Mouse (Mus musculus) stomach, embryonic 14.5 days (tissue): ENCODE data around the gene Mon1a. TPM values are rescaled to one million over a fixed set of nuclear protein-coding genes. Genes with fewer than 3 reads are reported as not detected.

ENCODE experiments used
- ATAC-seq: fragments of 200-750 bp; cut with Nextera tagmentation; 2 replicates; pipeline ENCODE4 v1.8.0; 2017; ENCODE audit warnings: low read depth, moderate TSS enrichment; ENCODE audit not compliant: insufficient number of reproducible peaks, insufficient read depth, low FRiP score
- H3K27ac ChIP-seq: fragments of 300-500 bp; sonication (generic); 2 replicates; pipeline ENCODE4 v1.5.1; 2014; ENCODE audit warnings: mild to moderate bottlenecking, low read length, moderate library complexity, mixed read lengths
- H3K27me3 ChIP-seq: fragments of 300-500 bp; sonication (generic); 2 replicates; pipeline ENCODE4 v1.6.1; 2014; ENCODE audit warnings: low read length, control low read depth, mixed read lengths; ENCODE audit not compliant: control insufficient read depth, insufficient read depth
- H3K36me3 ChIP-seq: fragments of 300-500 bp; sonication (generic); 2 replicates; pipeline ENCODE4 v1.6.1; 2014; ENCODE audit warnings: mild to moderate bottlenecking, control low read depth, low read length, moderate library complexity, mixed read lengths; ENCODE audit not compliant: control insufficient read depth, insufficient read depth
- H3K4me1 ChIP-seq: fragments of 300-500 bp; sonication (generic); 2 replicates; pipeline ENCODE4 v1.6.1; 2014; ENCODE audit warnings: low read length, control low read depth, mixed read lengths; ENCODE audit not compliant: control insufficient read depth, insufficient read depth
- H3K4me2 ChIP-seq: fragments of 300-500 bp; sonication (generic); replicated peaks from 2 replicates; pipeline ENCODE4 v1.6.1; 2014; ENCODE audit warnings: low read depth, low read length, control low read depth
- H3K4me3 ChIP-seq: fragments of 300-500 bp; sonication (generic); 2 replicates; pipeline ENCODE4 v1.5.1; 2014; ENCODE audit warnings: low read depth, low read length, control low read depth
- H3K9ac ChIP-seq: fragments of 300-500 bp; sonication (generic); replicated peaks from 2 replicates; pipeline ENCODE4 v1.6.1; 2014; ENCODE audit warnings: low read depth, mild to moderate bottlenecking, control low read depth, low read length, moderate library complexity, mixed read lengths
- H3K9me3 ChIP-seq: fragments of 300-500 bp; sonication (generic); 2 replicates; pipeline ENCODE4 v1.6.1; 2016; ENCODE audit warnings: low read depth, low read length, control low read depth; ENCODE audit not compliant: control insufficient read depth
- WGBS: fragments of 180-500 bp; shearing (Covaris S2); extraction: QIAGEN DNeasy Blood & Tissue Kit; methylation state at CpG from one replicate; pipeline ENCODE4 v1.1.7; 2014; 5-methylcytosine and 5-hydroxymethylcytosine counted together
- polyA plus RNA-seq: library from polyadenylated mRNA; unstranded; fragments of >200 nt; fragmentation: Nextera tagmentation; extraction: Ambion mirVana; gene quantifications from 2 replicates; pipeline ENCODE4 v1.2.1, GENCODE M21; 2014

Mon1a gene
- polyA plus RNA-seq, 1 experiment from 2014 or later, result 20.7 TPM

GRCm38 (mm10) chr9:107914764-107915420 lies 26.9 kb downstream of the Mon1a start:
- 79% methylated on average over 16 of the region's 16 CpGs for WGBS

GRCm38 (mm10) chr9:107917895-107918608 lies 30.1 kb downstream of the Mon1a start:
- peaks cover 4% of the 10 kb centered on the region; the same call in 1 of the 2 replicates for H3K4me1 ChIP-seq
- H3K27ac ChIP-seq, result no peak overlapping the region
- 32% methylated on average over 13 of the region's 13 CpGs for WGBS
- no peak overlapping the region for H3K4me2 ChIP-seq
- H3K9ac ChIP-seq, result no peak overlapping the region
- no peaks in the 10 kb centered on the region for H3K9me3 ChIP-seq
- peak; percentile 20; the same call in 1 of the 2 replicates for ATAC-seq
- H3K27me3 ChIP-seq, result no peaks in the 10 kb centered on the region
- peaks cover 10% of the 10 kb centered on the region; the same call in 1 of the 2 replicates for H3K36me3 ChIP-seq
- H3K4me3 ChIP-seq, result no peak overlapping the region

More at GRCm38 (mm10) chr9:107914764-107915420, 26.9 kb downstream of the Mon1a start:
- no peaks in the 10 kb centered on the region for H3K9me3 ChIP-seq
- no peak overlapping the region for H3K4me3 ChIP-seq
- no peak for ATAC-seq
- peaks cover 7% of the 10 kb centered on the region; the same call in 1 of the 2 replicates for H3K36me3 ChIP-seq
- peaks cover 10% of the 10 kb centered on the region for H3K4me1 ChIP-seq
- H3K27ac ChIP-seq, result no peak overlapping the region
- H3K27me3 ChIP-seq, result no peaks in the 10 kb centered on the region
- no peak overlapping the region for H3K9ac ChIP-seq
- no peak overlapping the region for H3K4me2 ChIP-seq

GRCm38 (mm10) chr9:107918884-107919283 lies 30.9 kb downstream of the Mon1a start:
- H3K4me3 ChIP-seq, result no peak overlapping the region
- no peak overlapping the region for H3K9ac ChIP-seq
- H3K36me3 ChIP-seq, result peaks cover 7% of the 10 kb centered on the region; the same call in 1 of the 2 replicates
- H3K27ac ChIP-seq, result no peak overlapping the region
- no peaks in the 10 kb centered on the region for H3K9me3 ChIP-seq
- H3K4me2 ChIP-seq, result no peak overlapping the region
- no peak for ATAC-seq
- WGBS, result 81% methylated on average over 6 of the region's 6 CpGs
- peaks cover 7% of the 10 kb centered on the region for H3K4me1 ChIP-seq
- H3K27me3 ChIP-seq, result no peaks in the 10 kb centered on the region

- H3K9ac ChIP-seq, result no peak overlapping the region
- ATAC-seq, result no peak
- H3K4me1 ChIP-seq, result peaks cover 12% of the 10 kb centered on the region
- no peaks in the 10 kb centered on the region for H3K9me3 ChIP-seq
- H3K27me3 ChIP-seq, result no peaks in the 10 kb centered on the region
- peaks cover 7% of the 10 kb centered on the region; the same call in 1 of the 2 replicates for H3K36me3 ChIP-seq
- 84% methylated on average over 5 of the region's 5 CpGs for WGBS
- H3K4me3 ChIP-seq, result no peak overlapping the region
- no peak overlapping the region for H3K4me2 ChIP-seq
- no peak overlapping the region for H3K27ac ChIP-seq
Observed at GRCm38 (mm10) chr9:107919441-107919840, 31.5 kb downstream of the Mon1a start.

GRCm38 (mm10) chr9:107923021-107923420 lies 35.1 kb downstream of the Mon1a start:
- Histone ChIP-seq H3K4me1 (peaks cover 19% of the 10 kb centered on the region), H3K9ac (no peak overlapping the region), H3K4me2 (no peak overlapping the region), H3K4me3 (no peak overlapping the region), H3K9me3 (no peaks in the 10 kb centered on the region), H3K27ac (no peak overlapping the region), H3K36me3 (0 out of 2 replicates have a peak, but pooled peaks cover 7% of the 10 kb centered on the region), H3K27me3 (no peaks in the 10 kb centered on the region)
- no peak for ATAC-seq
- WGBS, result 34% methylated on average over 7 of the region's 7 CpGs

GRCm38 (mm10) chr9:107923956-107924355 lies 36.0 kb downstream of the Mon1a start:
- H3K27ac ChIP-seq, result no peak overlapping the region
- ATAC-seq, result 0 out of 2 replicates have a peak, but pooled peaks have one; percentile 2
- no peak overlapping the region for H3K4me2 ChIP-seq
- no peaks in the 10 kb centered on the region for H3K9me3 ChIP-seq
- H3K4me3 ChIP-seq, result no peak overlapping the region
- no peak overlapping the region for H3K9ac ChIP-seq
- no peaks in the 10 kb centered on the region for H3K27me3 ChIP-seq
- peaks cover 20% of the 10 kb centered on the region for H3K4me1 ChIP-seq
- H3K36me3 ChIP-seq, result 0 out of 2 replicates have a peak, but pooled peaks cover 7% of the 10 kb centered on the region
- 34% methylated on average over 6 of the region's 6 CpGs for WGBS

- Histone ChIP-seq H3K4me1 (peaks cover 20% of the 10 kb centered on the region), H3K9ac (no peak overlapping the region), H3K9me3 (no peaks in the 10 kb centered on the region), H3K4me3 (no peak overlapping the region), H3K36me3 (no peaks in the 10 kb centered on the region), H3K27me3 (no peaks in the 10 kb centered on the region), H3K4me2 (no peak overlapping the region), H3K27ac (no peak overlapping the region)
- ATAC-seq, result no peak
- 47% methylated on average over 3 of the region's 3 CpGs for WGBS
Observed at GRCm38 (mm10) chr9:107925251-107925650, 37.3 kb downstream of the Mon1a start.

GRCm38 (mm10) chr9:107926920-107927420 lies 39.0 kb downstream of the Mon1a start:
- H3K27ac ChIP-seq, result no peak overlapping the region
- no peaks in the 10 kb centered on the region for H3K9me3 ChIP-seq
- no peak overlapping the region for H3K9ac ChIP-seq
- H3K4me2 ChIP-seq, result no peak overlapping the region
- WGBS, result 40% methylated on average over 9 of the region's 9 CpGs
- peaks cover 20% of the 10 kb centered on the region for H3K4me1 ChIP-seq
- H3K27me3 ChIP-seq, result no peaks in the 10 kb centered on the region
- no peak for ATAC-seq
- no peak overlapping the region for H3K4me3 ChIP-seq
- H3K36me3 ChIP-seq, result no peaks in the 10 kb centered on the region
